Mouse (Mus musculus): ENCODE measurements around the gene Hsf5. TPM values are rescaled to one million over a fixed set of nuclear protein-coding genes. Genes with fewer than 3 reads are reported as not detected.

Hsf5 gene
- polyA plus RNA-seq, 1 experiment from 2014 or later, result not detected

DNA sequence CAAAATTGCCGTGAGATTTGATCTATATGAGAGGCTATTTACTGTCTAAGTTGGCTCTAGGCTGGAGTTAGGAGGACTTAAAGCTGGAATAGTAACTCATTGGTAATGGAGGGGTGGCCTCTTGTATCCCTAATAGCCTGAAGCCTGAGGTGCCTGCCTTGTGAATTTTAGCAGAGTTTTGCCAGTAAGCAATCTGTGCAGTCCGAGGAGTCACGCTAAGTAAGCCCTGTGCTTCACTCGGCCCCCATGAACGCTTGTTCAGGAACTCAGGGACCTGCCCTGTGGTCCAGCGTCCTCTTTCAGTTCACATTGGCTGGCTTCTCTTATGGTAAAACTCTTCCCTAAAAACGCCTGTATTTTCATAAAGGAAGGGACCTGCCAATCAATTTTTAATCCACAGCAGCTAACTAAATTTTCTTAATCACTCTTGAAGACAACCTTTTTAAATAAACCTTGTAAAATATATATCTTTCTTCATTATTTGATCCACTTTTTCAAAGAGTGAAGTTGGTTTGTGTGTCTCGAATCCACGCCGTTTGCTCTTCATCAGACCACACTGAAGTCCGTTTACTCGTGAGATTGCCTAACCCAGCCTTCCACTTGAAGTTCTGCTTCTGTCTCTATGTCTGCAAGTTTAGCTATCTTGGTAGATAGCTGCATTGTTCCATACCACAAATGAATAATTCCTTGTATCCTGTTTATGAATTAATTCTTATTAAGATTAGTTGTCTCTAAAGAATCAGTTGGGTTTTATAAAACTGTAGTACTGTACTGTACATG, 49.5 kb downstream of the Hsf5 start:
- H3K27ac ChIP-seq (ENCODE audit: low read depth, low read length), result peak overlapping the region; percentile 61
- WGBS, result 34% methylated on average over 12 of the region's 12 CpGs
- peak overlapping the region; percentile 35 for H3K9ac ChIP-seq (ENCODE audit: low read depth, low read length)

DNA sequence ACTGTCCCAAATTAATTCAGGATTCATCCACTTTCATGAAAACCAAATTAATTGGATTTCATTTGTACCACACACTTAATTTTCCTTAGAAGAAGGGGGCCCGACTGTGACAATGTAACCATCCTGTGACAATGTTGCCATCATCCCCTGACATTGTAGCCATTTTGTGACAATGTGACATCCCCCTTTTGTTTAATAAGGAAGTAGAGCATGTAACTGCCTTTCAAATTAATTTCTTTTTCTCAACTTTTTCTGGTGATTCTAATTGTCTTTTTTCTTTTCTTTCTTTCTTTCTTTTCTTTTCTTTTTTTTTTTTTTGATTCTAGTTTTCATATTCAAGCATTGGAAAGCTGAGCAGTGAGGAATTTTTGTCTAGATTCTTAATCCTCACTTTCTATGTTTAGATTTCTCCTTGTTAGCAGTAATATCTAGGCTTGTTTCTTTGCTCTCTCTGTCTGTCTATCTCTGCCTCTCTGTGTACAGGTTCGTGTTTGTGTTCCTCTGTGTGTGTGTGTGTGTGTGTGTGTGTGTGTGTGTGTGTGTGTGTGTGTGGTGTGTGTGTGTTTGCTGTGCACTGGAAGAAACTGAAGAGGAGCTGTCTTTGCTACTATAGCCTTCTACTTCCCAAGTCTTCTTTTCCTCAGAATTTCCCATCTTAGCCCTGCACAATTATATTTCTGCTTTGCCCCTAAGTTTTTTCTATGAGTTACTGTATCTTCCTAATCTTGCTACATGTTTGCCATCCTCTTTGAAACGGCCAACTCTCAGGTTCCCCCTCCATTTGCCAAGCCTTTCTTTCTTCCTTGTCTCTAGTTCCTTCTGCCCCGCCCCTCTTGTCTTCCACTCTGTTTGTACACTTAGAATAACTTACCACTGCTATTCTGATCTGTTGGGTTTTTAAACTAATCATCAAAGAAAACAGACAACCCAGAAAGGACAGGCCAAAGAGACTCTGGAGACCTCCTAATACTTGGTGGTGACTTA, 50.4 kb downstream of the Hsf5 start:
- Histone ChIP-seq H3K36me3 (ENCODE audit: control insufficient read depth, insufficient read depth) (no peaks in the 10 kb centered on the region), H3K4me1 (replicated peaks; ENCODE audit: control insufficient read depth, insufficient read depth, low read length) (no peaks in the 10 kb centered on the region), H3K27ac (ENCODE audit: low read depth, low read length) (no peak overlapping the region), H3K9me3 (ENCODE audit: control insufficient read depth) (no peaks in the 10 kb centered on the region), H3K4me2 (replicated peaks; ENCODE audit: low read depth) (peak overlapping the region; percentile 63), H3K4me3 (ENCODE audit: low read depth, low read length) (peak overlapping the region; percentile 51), H3K27me3 (replicated peaks; ENCODE audit: control insufficient read depth, insufficient read depth, low read length) (no peaks in the 10 kb centered on the region), H3K9ac (ENCODE audit: low read depth, low read length) (no peak overlapping the region)
- 30% methylated on average over 4 of the region's 4 CpGs for WGBS
- no peak for TF ChIP-seq CTCF (IDR thresholded peaks at IDR 0.05; ENCODE audit: low read depth)
- no peak for ATAC-seq

More for the DNA sequence above, 49.5 kb downstream of the Hsf5 start:
- Histone ChIP-seq H3K4me2 (replicated peaks; ENCODE audit: low read depth) (peak overlapping the region; percentile 63), H3K4me1 (replicated peaks; ENCODE audit: control insufficient read depth, insufficient read depth, low read length) (no peaks in the 10 kb centered on the region), H3K36me3 (ENCODE audit: control insufficient read depth, insufficient read depth) (no peaks in the 10 kb centered on the region), H3K4me3 (ENCODE audit: low read depth, low read length) (peak overlapping the region; percentile 51), H3K9me3 (ENCODE audit: control insufficient read depth) (no peaks in the 10 kb centered on the region), H3K27me3 (replicated peaks; ENCODE audit: control insufficient read depth, insufficient read depth, low read length) (no peaks in the 10 kb centered on the region)
- TF ChIP-seq CTCF (IDR thresholded peaks at IDR 0.05; ENCODE audit: low read depth), result no peak
- no peak for ATAC-seq

DNA sequence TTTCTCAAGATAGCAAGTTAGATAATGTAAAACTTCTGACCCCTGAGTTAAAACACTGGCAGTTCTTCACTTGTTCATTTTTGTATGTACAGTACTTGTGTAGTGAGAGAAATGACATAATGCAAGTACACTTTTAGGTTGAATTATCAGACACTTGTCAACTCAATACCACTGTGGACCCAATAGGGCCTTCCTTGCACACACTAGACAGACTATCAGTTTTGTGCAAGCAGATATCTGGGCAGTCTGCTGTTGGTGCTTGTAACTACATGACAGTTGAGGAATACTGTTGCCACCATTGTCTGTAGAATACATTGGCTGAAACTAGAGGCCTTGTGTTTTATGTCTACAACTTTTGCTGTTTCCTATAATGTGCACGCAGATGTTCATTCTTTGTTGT, 56.3 kb downstream of the Hsf5 start:
- no peak for ATAC-seq

DNA sequence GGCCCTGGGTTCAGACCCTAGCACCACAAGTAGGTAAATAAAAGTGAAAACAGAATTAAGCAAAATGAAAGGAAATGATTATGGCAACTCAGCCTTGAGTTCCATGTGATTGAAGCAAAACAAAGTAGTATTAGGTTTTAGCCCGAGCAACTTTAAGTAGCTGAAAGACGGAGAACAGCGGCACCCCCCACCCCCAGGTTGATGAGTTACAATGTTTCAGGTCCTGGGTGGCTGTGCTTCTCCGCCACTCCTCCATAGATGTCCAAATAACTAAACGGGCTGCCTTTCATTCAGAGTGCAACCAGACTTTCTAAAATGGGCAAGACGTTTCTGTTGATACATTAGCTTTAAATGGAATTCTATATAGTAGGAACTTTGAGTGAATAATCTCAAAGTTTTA, 58.6 kb downstream of the Hsf5 start:
- no peak overlapping the region for H3K4me3 ChIP-seq (ENCODE audit: low read depth, low read length)
- H3K4me2 ChIP-seq (replicated peaks; ENCODE audit: low read depth), result no peak overlapping the region
- no peak for TF ChIP-seq CTCF (IDR thresholded peaks at IDR 0.05; ENCODE audit: low read depth)
- H3K36me3 ChIP-seq (ENCODE audit: control insufficient read depth, insufficient read depth), result no peaks in the 10 kb centered on the region
- ATAC-seq, result no peak
- no peak overlapping the region for H3K9ac ChIP-seq (ENCODE audit: low read depth, low read length)
- 74% methylated on average over 6 of the region's 6 CpGs for WGBS
- no peak overlapping the region for H3K27ac ChIP-seq (ENCODE audit: low read depth, low read length)
- H3K4me1 ChIP-seq (replicated peaks; ENCODE audit: control insufficient read depth, insufficient read depth, low read length), result 0 out of 2 replicates have a peak, but pooled peaks cover 3% of the 10 kb centered on the region
- no peaks in the 10 kb centered on the region for H3K9me3 ChIP-seq (ENCODE audit: control insufficient read depth)
- H3K27me3 ChIP-seq (replicated peaks; ENCODE audit: control insufficient read depth, insufficient read depth, low read length), result no peaks in the 10 kb centered on the region

More for the DNA sequence above, 56.3 kb downstream of the Hsf5 start:
- 91% methylated on average over 1 of the region's 1 CpGs for WGBS
- Histone ChIP-seq H3K4me2 (replicated peaks; ENCODE audit: low read depth) (no peak overlapping the region), H3K27me3 (replicated peaks; ENCODE audit: control insufficient read depth, insufficient read depth, low read length) (no peaks in the 10 kb centered on the region), H3K9me3 (ENCODE audit: control insufficient read depth) (no peaks in the 10 kb centered on the region), H3K9ac (ENCODE audit: low read depth, low read length) (no peak overlapping the region), H3K36me3 (ENCODE audit: control insufficient read depth, insufficient read depth) (no peaks in the 10 kb centered on the region), H3K4me1 (replicated peaks; ENCODE audit: control insufficient read depth, insufficient read depth, low read length) (0 out of 2 replicates have a peak, but pooled peaks cover 3% of the 10 kb centered on the region), H3K27ac (ENCODE audit: low read depth, low read length) (no peak overlapping the region), H3K4me3 (ENCODE audit: low read depth, low read length) (no peak overlapping the region)
- TF ChIP-seq CTCF (IDR thresholded peaks at IDR 0.05; ENCODE audit: low read depth), result no peak

DNA sequence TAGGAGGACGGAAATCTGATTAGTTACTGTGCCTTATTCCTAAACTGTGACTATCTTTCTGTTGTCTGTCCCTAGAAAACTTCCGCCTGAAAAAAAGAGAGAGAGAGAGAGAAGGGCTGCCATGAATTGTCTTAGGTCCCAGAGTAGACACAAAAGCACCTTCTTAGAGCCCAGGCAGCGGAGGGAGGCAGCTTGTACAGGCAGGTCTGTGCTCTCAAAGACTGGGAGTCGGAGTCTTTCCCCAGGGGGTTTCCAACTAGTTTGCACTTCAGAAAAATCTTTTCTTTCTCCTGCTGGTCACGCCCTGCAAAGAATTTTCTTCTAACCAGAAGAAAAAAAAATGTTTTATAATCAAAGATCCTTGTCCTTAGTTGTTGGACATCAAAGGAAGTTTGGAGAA, 60.8 kb downstream of the Hsf5 start:
- H3K4me2 ChIP-seq (replicated peaks; ENCODE audit: low read depth), result no peak overlapping the region
- H3K4me3 ChIP-seq (ENCODE audit: low read depth, low read length), result no peak overlapping the region
- 54% methylated on average over 5 of the region's 5 CpGs for WGBS
- H3K27ac ChIP-seq (ENCODE audit: low read depth, low read length), result no peak overlapping the region
- no peaks in the 10 kb centered on the region for H3K27me3 ChIP-seq (replicated peaks; ENCODE audit: control insufficient read depth, insufficient read depth, low read length)
- ATAC-seq, result no peak
- no peak overlapping the region for H3K9ac ChIP-seq (ENCODE audit: low read depth, low read length)
- no peaks in the 10 kb centered on the region for H3K36me3 ChIP-seq (ENCODE audit: control insufficient read depth, insufficient read depth)
- H3K4me1 ChIP-seq (replicated peaks; ENCODE audit: control insufficient read depth, insufficient read depth, low read length), result 0 out of 2 replicates have a peak, but pooled peaks cover 3% of the 10 kb centered on the region
- TF ChIP-seq CTCF (IDR thresholded peaks at IDR 0.05; ENCODE audit: low read depth), result no peak
- H3K9me3 ChIP-seq (ENCODE audit: control insufficient read depth), result no peaks in the 10 kb centered on the region

DNA sequence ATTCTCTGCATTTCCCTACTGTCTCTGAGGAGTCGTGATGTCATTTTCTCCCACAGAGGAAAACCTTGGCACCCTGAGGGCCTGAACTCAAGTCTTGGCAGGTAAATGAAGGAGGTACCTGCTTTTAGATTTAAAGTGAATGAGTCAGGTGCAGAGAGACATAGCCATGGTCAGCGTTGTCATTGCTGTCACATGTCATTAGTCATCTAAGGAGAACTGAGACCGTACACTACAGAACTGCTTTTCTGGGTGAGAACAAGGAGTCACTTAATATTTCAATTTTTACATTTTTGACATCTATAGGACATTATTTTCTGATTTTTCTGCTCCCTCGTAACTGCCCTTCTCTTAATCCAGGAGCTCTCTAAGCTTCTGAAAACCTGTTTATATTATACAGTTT, 61.6 kb downstream of the Hsf5 start:
- Histone ChIP-seq H3K4me1 (replicated peaks; ENCODE audit: control insufficient read depth, insufficient read depth, low read length) (0 out of 2 replicates have a peak, but pooled peaks cover 3% of the 10 kb centered on the region), H3K9me3 (ENCODE audit: control insufficient read depth) (no peaks in the 10 kb centered on the region), H3K27me3 (replicated peaks; ENCODE audit: control insufficient read depth, insufficient read depth, low read length) (no peaks in the 10 kb centered on the region), H3K9ac (ENCODE audit: low read depth, low read length) (no peak overlapping the region), H3K4me2 (replicated peaks; ENCODE audit: low read depth) (no peak overlapping the region), H3K27ac (ENCODE audit: low read depth, low read length) (no peak overlapping the region), H3K36me3 (ENCODE audit: control insufficient read depth, insufficient read depth) (no peaks in the 10 kb centered on the region), H3K4me3 (ENCODE audit: low read depth, low read length) (no peak overlapping the region)
- 59% methylated on average over 4 of the region's 4 CpGs for WGBS
- no peak for TF ChIP-seq CTCF (IDR thresholded peaks at IDR 0.05; ENCODE audit: low read depth)
- ATAC-seq, result no peak
